Mouse (Mus musculus) right cerebral cortex, adult 2 months (tissue): ENCODE measurements around the gene Enpp7.

Source experiments
- DNase-seq, 2 experiments: peaks; one replicate each; pipeline ENCODE4 v3.0.0; 2021 to 2022; ENCODE audit warnings: low spot score in 2 of 2

Gene Enpp7

GRCm38 (mm10) chr11:119035686-119036165 is 47.7 kb downstream of the Enpp7 start:
- no peak for DNase-seq

GRCm38 (mm10) chr11:119036447-119036846 is 48.5 kb downstream of the Enpp7 start:
- no peak for DNase-seq

GRCm38 (mm10) chr11:119036934-119037779 is 49.2 kb downstream of the Enpp7 start:
- no peak for DNase-seq

- DNase-seq, result no peak
Measured at GRCm38 (mm10) chr11:119037780-119038401, 49.9 kb downstream of the Enpp7 start.

GRCm38 (mm10) chr11:119038744-119039484 is 50.9 kb downstream of the Enpp7 start:
- DNase-seq, result no peak

GRCm38 (mm10) chr11:119039732-119040512 is 51.9 kb downstream of the Enpp7 start:
- DNase-seq, result no peak

GRCm38 (mm10) chr11:119040600-119041324 is 52.8 kb downstream of the Enpp7 start, which contains the start of gene Cbx8:
TSS of gene Cbx8 (minus strand) at chr11:119040969.
- DNase-seq, result peak; percentile 99 to 100

GRCm38 (mm10) chr11:119041325-119041716 is 53.3 kb downstream of the Enpp7 start:
- peak in 1 of 2 experiments; percentile 63 for DNase-seq

- DNase-seq, result no peak
Measured at GRCm38 (mm10) chr11:119041750-119042465, 53.9 kb downstream of the Enpp7 start.
